Mouse (Mus musculus): Measurements from ENCODE around the gene Jag2.
A peak's percentile ranks its signal among the peaks of the same experiment; 100 is the strongest.

Jag2 gene

DNA sequence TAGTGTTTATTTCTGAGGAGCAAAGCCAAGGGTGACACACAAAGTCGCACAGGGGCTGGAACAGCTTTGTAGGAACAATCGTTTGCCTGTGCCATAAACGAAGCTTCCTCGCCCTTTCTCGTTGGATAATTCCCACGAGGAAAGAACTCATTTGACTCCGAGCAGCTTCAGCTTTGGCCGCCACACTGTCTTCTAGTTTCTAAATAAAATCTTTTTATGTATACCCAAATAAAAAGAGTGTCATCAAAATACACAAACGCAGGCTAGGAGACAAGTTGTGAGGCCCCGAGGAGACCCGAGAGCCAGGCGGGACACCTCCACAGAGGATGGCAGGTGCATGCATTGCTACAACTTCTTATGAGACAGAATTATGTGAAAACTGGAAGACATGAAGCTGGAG, 31.2 kb downstream of the Jag2 start:
- no peak for DNase-seq

DNA sequence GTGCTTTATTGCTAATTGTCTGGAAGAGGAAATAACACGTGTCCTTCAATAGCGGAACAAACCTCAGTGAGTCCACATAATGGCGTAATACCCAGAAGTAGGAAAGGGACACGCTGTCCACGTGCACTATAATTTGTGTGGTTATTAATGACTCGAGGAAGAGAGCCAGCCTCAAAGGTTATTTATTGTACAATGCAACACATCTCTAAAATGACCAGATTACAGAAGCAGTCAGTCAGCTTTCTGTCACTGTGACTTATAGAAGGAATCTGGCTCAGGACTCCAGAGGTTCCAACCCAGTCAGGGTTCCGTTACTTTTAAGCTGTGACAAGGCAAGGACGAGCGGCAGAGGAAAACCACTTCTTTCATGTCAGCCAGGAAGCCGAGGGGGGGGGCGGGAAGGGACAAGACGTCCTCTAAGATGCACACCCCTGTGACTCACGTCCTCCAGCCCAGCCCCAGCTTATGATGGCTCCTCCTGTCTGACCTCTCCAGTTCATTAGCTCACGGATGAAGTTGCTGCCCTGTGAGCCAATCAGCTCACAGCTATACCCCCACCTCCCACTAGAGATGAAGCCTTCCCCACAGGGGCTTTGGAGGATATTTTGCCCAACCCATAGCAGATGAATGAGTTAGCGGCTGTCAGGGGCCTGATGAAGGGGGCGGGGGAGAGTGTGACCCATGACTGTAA, 31.9 kb downstream of the Jag2 start:
- peak; percentile 29 for DNase-seq

DNA sequence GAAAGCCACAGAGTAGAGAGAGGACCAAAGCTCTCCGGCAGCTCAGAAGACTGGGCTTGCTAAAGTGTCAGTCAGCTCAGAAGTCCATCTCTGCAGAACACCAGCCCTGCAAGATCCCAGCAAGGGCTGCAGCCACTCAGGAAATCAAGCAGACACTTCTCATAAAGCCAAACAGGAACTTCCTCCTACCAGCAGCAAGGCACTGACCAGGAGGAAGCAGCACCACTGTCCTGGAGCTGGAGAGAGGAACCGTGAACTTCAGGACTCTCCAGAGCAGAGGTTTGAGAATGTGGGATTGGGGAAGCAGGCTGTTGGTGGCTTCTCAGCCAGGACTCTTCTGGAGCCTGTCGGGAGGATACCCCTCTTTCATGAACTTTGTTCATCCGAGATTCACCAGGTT, 34.6 kb downstream of the Jag2 start:
- no peak for DNase-seq

DNA sequence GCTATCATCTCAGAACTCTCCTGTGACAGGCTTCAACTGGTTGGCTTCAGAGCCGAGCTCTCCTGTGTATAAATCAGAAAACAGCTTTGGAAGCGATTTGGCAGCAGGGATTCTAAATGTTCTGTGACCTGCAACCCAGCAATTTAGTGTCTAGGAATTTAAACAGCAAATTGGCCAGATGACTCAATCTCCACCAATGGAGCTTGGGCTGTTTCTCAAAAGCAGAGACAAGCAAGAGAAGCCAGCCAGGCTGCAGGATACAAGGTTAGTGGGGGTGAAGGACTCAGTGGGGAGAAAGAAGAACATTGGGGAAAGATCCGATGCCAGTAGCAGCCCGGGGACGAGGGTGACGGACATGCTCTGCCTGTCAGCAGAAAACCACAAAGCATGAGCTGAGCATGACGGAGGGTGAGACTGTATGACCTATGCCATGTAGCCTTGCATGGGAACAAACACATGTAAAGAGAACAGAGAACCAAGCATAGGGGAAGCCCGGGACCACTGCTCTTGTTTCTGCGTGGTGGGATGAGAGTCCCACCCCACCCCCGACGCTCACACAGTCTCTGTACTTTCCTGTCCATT, 35.2 kb downstream of the Jag2 start:
- DNase-seq, result no peak

DNA sequence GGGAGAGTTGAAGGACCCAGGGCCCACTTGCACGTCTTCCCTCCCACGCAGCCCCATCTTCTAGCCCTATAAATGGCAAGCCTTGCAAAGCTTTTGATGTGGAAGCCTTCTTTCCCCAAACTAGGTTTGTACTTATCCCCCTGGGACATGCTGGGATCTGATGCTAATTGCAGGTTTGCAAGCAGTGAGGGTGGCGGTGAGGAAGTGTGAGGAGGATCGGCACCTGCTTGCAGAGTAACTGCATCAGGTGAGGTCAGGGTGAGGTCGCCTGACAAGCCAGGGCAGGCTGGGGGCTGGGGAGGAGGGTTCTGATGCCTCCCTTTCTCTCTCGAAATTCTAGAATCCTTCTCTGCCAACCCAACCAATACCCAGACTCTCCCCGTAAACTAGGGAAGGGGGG, 44.1 kb downstream of the Jag2 start:
- DNase-seq, result no peak

DNA sequence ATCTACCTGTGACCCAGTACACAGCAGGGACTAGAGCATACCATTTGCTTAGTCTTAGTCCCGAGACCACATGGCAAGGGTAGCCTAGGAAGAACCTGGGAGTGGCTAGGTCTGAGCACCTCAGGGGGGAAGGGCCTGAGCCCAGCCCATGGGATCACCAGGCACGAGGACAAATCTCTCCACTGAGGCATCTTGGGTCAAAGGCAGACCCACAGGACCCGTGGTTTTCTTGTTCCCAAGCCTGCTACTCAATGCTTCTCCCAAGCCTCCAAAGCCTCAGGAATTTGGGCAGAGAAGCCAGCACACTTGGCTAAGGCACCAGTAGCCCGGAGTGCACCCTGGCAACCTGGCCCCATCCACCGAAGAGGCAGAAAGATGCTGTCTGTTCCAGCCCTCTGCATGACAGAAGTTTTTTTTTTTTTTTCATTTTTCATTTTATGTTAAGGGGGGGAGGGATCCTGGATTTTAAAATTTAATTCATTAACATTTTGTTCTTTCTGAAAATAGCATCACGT, 48.2 kb downstream of the Jag2 start:
- no peak for DNase-seq

DNA sequence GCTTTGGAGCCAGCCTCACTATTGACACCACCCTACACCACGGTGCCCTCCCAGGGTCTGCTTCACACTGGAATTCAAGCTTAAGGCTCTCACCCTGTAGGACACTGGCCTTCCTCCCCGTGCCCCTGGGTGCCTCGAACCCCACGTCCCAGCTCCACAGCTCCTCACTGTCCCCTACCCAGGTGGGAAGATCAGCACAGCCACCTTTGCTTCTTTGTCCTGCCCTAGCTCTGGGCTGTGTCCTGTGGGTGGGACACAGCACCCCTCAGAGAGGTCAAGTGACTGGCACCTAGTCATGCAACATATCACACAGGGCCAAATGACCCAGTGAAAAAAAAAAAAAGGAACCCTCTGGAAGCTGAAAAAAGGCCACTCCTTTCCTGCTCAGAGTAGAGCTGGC, 48.9 kb downstream of the Jag2 start:
- no peak for DNase-seq

DNA sequence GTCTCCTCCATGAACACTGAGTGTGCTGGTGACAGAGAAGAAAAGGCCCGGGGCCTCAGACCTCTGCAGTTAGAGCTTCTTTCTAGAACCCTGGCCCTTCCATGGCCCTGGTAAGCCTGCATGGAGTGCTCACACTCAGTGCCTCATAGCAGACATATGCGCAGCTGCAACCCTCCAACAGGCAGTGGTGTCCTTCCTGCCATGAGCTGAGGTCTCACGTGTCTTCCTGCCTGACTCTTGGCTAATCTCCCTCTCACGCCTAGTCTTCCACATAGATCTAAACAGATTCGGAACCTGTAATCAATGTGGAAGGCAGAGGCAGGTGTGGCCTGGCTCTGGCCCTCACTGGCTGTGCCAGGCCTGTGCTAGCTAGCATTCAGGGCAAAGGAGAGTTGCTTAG, 49.8 kb downstream of the Jag2 start:
- DNase-seq, result no peak

DNA sequence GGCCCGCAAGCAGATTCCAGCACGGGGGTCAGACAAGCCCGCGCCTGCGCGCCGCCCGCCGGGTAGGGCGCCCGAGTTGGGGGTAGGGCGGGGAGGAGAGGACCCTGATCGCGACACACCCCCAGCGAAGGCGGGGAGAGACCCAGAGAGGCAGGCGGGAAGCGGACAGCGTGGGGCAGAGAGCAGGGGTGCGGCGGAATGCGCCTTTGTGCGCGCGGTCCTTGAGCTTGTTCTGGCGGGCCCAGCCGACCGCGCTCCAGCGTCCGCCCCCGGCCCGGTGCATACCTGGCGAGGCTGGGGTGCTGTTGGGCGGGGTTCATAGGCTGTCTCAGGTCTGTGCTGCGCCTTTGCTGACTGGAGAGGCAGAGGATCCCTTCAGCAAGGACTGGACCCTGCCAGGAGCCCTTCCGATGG, 52.0 kb downstream of the Jag2 start:
- peak; percentile 28 for DNase-seq

DNA sequence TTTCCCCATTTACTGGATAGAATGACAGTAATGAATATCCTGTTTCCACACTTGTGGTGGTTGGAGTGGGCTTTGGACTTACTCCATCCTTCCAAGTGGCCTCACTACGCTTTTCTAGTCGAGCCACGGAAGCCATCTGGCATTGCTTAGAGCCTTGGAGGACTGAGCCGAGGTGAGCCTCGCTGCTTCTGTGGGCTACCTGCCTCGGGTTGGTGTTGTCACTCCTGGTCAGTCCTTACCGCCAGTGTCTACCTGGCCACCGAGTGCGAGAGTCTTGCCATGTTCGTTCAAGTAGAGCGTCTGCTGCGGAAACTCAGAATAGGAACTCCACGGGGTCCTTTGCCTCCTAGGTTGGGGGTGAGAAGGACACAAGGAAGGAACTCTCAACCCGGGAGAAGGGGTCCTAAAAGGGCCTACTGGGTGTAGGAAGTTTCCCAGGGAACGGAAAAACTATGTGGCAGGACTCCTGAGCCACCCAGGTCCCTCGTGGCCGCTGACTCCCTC, 52.5 kb downstream of the Jag2 start:
- no peak for DNase-seq

DNA sequence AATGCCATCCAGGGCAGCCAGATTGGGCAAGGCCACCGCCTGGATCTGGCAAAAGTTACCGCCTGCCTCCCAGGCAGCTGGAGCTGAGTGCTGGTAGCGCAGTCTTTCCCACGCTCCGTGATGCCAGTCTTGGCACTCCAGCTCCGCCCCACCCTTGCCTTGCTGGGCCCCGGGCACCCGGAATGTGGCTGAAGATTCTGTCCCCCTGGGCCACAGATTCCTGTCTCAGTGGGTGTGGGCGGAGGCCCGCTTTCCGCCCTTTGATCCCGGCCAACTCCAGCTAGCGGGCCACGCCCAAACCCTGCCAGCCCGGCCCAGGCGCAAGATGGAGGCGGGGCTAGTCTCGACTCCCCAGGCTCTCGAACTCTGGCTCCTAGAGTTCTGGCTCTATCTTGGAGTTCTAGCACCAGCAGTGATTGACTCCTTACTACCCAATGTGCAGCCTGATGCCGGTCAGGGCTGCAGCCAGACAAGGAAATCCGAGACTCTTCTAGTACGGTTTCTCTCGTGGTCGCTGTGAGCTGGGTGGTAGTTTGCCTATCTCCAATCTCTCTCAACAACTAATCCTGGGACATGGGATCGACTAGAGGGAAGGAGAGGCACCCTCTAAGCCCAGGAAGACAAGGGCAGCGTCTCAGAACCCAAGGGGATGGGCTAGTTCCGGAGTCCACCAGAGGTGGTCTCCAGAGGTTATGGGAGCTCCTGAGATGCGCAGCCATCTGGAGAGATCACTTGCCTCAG, 53.1 kb downstream of the Jag2 start:
- peak; percentile 65 for DNase-seq

DNA sequence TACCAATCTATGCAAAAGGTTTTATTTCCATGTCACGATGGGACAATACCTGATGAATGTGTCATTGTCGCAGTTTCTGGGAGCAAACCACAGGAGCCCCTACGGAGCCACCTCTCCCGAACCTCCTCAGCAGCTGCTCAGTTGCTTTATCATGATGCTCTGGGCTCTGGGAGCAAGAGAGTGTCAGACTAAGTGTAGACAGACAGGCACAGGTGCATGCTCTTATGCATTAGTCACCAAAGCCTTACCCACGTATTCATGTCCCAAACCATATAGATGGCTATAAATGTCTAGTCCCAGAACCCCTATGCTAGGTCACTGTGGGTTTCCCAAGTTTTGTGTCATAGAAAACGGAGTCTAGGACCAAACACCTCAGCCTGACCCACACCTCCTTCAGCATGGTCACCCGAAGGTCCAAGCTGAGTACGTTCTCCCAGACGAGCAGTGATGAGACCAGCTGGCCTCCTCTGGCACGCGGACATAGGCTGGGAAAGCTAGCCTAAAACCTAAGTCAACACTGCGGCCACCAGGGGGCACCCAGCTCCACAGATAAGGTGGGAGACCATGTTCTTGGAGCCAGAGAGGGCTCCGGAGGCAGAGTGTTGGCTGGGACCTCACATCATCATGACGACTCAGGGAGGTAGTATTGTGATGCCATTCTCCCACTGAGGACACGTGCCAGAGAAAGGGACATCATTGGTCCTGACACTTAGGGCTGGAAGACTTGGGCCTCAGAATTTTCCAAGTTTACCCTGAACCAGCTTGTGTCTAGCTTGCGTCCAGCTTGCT, 54.2 kb downstream of the Jag2 start:
- DNase-seq, result peak; percentile 85

DNA sequence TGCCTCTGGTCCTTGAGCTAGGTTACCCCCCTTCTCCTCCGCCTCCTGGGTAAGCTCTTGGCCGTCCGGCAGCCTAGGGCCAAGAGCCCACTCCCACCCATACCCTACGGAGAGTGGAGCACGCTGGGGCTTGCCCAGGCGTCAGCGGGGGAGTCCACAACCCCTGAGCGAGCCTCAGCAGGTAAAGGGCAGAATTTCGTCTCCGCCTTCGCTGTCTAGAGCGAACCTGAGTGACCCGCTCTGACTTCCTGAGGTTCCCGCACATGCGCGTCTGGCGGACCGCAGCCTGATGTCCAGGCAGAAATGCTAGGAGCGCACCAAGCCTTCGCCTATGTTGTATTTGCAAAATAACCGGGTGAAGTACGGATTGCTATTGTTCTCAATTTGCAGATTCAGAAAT, 55.4 kb downstream of the Jag2 start:
- DNase-seq, result no peak

DNA sequence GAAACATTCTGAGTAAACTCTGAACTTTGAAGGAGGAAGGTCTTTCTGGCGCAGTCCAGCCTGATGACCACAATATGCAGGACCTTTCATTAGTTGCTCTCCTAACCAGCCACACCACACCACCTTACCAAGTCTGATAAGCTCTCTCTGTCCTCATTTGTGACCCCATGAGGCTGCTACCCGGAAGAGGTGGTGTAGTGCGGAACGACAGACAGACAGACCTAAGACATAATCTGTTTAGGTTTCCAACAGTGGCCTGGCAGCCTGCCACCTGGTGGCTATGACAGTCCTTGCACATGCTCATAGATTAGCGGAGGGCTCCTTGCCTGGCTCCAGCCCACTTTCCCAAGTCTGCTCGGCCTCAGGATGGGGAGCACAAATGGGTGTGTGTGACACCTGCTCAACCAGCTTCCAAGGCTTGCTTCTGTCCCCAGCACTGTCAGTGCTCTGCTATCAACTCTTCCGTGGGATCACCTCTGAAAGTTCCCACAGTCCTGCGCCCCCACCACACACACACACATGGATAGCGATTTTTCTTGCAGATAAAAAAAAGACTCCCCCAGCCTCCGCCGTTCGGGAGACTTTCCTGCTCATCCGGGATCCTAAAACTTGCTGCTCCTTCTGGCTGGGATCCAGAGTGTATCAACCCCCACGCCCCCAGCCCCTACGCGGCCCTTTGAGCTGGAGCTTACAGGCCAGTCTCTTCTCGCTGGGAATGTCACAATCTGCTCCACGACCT, 56.0 kb downstream of the Jag2 start:
- peak; percentile 63 for DNase-seq

DNA sequence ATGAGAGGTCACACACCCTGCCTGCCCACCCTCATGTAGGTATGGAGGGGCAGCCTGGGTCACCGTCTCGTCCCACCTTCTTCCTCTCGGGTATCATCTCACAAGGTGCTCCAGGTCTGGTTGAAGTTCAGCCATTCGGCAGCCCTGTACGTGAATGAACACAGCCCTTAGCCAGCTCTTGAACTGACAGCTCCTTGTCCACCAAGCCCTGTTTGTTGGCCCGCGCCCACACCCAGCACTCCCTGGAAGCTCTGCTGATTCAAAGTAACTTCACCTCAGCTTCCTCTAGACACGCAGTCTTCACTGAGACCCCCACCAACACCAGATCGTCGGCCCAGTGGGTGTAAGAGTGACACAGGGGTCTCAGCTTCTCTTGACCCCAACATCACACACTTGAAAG, 56.6 kb downstream of the Jag2 start:
- no peak for DNase-seq

DNA sequence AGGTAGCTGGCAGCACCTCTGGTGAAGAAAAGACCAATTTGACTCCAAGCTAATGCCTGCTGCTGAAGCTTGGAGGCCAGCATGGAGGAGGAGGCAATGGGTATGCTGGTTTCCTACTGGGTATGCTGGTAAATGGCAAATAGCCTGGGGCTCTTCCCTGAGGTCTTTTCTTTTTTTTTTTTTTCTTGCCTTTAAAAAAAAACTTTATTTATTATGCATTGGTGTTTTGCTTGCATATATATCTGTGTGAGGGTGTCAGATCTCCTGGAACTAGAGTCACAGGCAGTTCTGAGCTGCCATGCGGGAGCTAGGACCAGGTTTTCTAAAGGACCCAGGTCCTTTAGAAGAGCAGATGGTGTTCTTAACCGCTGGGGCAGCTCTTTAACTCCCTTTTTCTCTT, 58.3 kb downstream of the Jag2 start:
- DNase-seq, result no peak

DNA sequence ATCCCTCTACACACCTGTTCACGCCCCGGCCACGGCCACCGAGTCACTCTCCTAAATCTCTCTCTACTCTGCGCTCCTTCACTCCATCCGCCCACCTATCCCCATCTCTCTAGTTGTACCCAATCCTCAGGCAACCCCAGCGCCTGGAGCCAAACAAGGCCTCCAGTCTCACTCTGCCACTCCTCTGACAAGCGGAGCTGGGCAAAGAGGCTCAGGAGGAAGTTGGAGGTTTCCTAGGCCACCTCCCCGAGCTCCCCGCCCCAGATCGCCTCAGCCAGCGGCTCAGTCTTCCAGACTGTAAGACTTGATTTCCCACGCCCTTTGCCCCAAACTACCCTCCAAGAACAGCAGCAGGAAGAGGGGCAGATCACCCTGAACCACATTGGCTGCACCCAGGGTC, 58.8 kb downstream of the Jag2 start:
- DNase-seq, result peak; percentile 18

DNA sequence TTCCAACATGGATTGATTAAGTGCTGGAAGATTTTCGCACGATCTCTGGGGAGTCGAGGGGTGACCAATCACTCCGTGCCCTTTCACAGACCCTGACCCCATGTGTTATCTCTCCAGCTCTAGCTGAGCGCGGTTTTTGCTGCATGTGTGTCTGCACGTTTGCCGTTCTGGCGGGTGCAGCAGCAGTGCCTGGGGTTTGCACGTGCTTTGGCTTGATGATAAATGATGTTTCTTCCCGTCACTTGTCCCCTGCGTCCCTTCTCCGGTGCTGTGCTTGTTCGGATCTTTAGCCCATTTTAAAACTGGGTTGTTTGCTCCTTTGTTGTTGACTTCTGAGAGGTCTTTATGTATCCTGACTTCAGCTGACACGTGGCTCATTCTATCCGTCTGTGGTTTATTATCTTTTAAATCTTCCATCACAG, 59.8 kb downstream of the Jag2 start:
- DNase-seq, result no peak

DNA sequence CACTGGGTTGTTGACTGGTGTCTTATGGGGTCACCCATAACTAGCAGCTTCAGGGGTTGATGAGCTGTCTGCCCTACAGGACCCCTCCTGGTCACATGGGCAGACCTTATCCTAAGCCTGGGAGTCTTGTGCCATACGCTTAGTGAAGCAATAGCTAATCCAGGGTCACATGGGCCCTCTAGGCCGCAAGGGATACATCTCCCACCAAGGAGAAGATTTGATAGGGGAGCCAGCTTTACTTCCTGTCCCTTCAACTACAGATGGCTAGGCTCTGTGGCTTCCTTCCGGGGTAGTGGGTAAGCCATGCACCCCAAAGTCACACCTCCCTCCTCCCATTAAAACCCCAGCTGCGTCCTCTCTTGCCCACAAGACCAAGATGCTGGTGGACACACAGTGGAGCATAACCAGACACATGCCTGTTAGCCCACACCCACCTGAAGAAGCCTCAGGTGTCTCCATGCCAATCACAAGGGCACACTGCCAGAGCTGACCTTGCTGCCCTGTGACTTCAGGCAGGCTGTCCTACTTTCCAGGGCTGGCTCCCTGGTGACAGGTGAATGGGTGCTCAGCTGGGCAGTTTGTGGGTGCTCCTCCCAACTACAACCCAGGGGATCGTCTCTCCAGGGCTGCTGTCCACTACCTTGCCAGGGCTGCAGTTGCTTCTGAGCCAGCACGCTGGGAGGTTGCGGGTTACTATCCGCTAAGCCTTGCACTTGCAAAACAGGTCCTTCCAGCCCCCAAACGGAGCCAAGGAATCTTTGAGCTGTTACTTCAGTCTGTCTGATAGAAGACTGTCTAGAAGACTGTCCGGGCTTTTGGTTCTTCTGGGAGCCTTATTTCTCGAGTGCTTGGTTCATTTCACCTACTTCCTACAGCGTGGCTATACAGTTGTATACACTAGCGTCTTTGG, 61.1 kb downstream of the Jag2 start, which contains the start of gene Gpr132:
TSS of gene Gpr132 (minus strand) at position 51 of the 910 bp plus-strand sequence.
- DNase-seq, result no peak

DNA sequence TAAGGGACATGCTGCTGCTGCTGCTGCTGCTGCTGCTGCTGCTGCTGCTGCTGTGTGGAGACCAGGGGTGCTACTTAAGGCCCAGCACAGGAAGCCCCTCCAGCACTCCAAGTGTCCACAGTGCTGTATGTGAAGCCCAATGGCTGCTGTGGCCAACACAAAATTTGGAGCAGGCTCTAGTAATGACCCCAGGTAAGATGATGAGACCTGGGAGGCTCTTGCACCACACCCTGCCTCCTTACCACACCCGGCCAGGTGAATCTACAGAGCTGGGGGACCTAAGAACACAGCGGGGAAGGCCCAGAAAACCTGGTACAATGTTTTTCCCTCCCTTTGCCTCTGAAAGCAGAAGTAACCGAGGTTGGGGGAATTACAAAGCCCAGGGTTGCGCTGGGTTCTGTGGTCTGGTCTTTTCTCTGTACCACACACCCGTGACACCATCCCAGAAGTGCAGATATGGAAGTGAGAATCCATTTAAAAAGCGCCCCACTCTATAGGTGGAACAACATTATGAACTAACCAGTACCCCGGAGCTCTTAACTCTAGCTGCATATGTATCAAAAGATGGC, 62.4 kb downstream of the Jag2 start:
- DNase-seq, result no peak

All from liver (tissue).